Mouse (Mus musculus): ENCODE data around the gene 9430038I01Rik. TPM values are rescaled to one million over a fixed set of nuclear protein-coding genes. Genes with fewer than 3 reads are reported as not detected.

Gene 9430038I01Rik
- 6.9 TPM for polyA plus RNA-seq (2014; fragmentation: Illumina TruSeq; extraction: RNeasy Lipid Tissue Mini Kit (QIAGEN cat#74804); ENCODE audit: low read depth, low replicate concordance)

DNA sequence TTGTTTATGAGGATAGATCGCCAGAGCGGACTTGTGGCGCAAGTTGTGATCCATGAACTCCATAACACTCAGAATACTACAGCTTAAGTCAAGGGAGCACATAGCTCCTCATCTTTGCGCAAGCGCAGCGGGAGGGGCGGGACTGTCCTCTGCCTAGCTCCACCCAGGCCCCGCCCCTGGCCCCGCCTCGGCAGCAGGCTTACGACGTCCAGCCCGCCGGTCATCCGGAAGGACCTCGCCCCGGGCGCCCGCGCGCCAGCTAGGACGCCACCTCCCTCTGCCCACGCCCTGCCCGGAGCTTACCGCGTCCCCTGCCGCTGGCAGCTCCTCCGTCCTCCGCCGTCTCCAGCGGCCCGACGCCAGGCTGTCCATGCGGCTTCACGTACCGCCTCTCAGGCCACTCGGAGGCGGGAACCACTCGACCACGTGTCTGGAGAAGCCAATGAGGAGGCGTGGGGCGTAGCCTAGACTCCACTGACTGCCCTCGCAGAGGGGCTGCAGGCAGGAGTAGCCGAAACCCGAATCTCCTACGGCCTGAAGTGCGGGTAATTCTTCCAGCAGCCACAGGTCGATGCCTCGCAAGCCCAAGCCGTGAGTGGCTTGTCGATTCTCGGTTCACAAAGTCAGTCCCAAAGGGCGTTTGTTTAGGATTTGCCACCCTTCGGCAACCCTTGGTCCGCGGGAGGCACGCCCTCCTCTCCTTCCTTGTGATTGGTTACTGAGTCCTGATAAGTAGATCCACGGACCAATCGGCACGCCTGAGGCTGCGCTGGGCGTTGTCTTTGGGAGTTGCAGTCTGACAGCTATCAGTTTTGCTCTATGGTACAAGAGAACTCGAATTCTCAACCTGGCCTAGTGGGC is at the start of gene 9430038I01Rik:
Gene 9430038I01Rik, minus strand, starts transcription at position 426 of the 861 bp plus-strand sequence.

DNA sequence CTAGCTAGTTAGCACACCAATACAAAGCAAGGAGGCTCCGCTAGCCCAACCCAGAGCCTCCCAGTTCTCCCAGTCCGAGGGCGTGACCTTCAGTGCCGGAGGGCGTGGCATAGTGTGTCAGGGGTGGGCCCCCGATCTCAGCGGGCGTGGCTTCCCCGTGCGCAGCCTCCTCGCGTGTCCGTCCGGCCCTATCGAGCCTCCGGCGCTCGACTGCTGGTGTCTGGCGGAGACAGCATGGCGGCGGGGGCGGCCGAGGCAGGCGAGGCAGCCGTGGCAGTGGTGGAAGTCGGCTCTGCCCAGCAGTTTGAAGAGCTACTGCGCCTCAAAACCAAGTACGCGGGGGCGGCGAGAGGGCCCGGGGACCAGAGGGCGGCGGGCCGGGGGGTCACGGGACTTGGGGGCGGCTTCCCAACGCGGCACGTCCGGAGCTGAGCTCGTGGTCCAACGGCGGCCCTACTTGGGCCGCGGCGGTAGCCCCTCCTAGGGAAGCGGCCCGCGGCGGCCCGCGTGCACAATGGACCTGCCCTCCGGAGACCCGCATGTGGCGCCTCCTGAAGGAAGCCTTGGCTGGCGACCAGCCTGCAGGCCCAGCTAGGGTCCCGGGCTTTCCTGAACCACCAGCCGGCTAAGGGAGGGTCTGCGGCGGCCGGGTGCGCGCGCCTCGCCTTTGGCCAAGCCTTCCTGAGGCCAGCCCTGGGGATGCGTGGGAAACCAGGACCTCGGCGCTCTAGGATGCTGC is 27.0 kb upstream of the 9430038I01Rik start, which contains the start of gene Glrx3:
Gene Glrx3, plus strand, starts transcription at position 175 of the 739 bp plus-strand sequence.

Other genes with a start within 250 kb of the 9430038I01Rik start
- gene Ebf3, start 96.3 kb downstream of the 9430038I01Rik start, polyA plus RNA-seq (2014; fragmentation: Illumina TruSeq; extraction: RNeasy Lipid Tissue Mini Kit (QIAGEN cat#74804); ENCODE audit: low read depth, low replicate concordance): 4.5 TPM
- 234 TPM for gene Glrx3, start 26.9 kb upstream of the 9430038I01Rik start, polyA plus RNA-seq (2014; fragmentation: Illumina TruSeq; extraction: RNeasy Lipid Tissue Mini Kit (QIAGEN cat#74804); ENCODE audit: low read depth, low replicate concordance)

Data from adrenal gland, adult 10 weeks (tissue).